Mouse (Mus musculus) liver, adult (tissue): Measurements from ENCODE around the gene Gm35549.

ENCODE experiments used
- GATA4 ChIP-seq: IDR thresholded peaks from 2 replicates; pipeline ENCODE4 v1.6.1; 2014; ENCODE audit warnings: mild to moderate bottlenecking, low read length; ENCODE audit not compliant: insufficient replicate concordance

Gene Gm35549

GRCm38 (mm10) chr9:122843760-122844159 lies at the start of gene Gm35549:
TSS of gene Gm35549 (minus strand) at chr9:122844035.
- TF ChIP-seq GATA4: no peak

GRCm38 (mm10) chr9:122886372-122887179 lies 42.7 kb upstream of the Gm35549 start:
- TF ChIP-seq GATA4: no peak

DNA sequence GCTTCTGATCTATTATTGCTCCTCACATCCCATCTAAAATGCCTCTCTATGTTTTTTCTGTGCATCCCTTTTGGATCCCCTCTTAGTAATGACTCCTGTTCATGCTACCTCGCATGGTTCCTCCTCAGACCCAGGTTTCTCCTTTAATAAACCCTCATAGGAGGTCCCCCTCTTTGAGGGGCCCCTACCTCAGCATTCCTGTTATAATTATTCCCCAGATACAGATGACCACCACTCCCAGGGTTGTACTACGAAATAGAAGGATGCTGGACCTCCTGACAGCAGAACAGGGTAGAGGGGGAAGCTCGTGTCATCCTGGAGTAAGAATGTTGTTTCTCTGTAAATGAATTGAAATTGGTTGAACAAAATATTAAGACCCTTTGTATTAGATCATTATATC lies 41.5 kb upstream of the Gm35549 start, which contains the start of gene Zkscan7:
Gene Zkscan7 (plus strand): TSS at position 301 of the 400 bp plus-strand sequence.
- no peak for TF ChIP-seq GATA4

- TF ChIP-seq GATA4: no peak
These were observed 31.3 kb upstream of the Gm35549 start for GRCm38 (mm10) chr9:122875145-122875544.

GRCm38 (mm10) chr9:122874653-122875052 lies 30.8 kb upstream of the Gm35549 start:
- no peak for TF ChIP-seq GATA4

GRCm38 (mm10) chr9:122872595-122872994 lies 28.8 kb upstream of the Gm35549 start:
- no peak for TF ChIP-seq GATA4

DNA sequence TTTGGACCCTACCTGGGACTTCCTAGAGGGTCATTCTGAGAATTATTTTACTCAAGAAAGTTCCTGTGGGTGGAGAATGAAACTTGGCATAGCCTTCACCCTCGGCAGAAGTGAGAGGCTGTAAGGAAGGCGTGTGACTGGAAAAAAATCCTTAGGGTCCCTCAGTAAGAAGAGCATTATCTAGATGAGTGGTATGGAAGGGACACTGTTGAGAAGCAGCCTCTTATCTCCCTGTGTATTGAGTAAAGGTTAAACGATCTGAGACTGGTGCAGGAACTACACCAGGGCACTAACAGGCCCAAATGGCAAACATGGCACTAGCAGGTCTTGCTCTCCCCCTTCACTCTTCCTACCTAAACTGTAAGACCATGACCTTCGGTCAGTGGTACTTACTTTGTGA lies 22.4 kb upstream of the Gm35549 start:
- TF ChIP-seq GATA4: no peak

- TF ChIP-seq GATA4: no peak; the same call in 1 of the 2 replicates
These were observed 21.9 kb upstream of the Gm35549 start, which contains the start of gene Zfp445 for GRCm38 (mm10) chr9:122865697-122866166. TSS of gene Zfp445 (minus strand) at chr9:122866006.

GRCm38 (mm10) chr9:122864848-122865247 lies 21.0 kb upstream of the Gm35549 start:
- no peak for TF ChIP-seq GATA4

DNA sequence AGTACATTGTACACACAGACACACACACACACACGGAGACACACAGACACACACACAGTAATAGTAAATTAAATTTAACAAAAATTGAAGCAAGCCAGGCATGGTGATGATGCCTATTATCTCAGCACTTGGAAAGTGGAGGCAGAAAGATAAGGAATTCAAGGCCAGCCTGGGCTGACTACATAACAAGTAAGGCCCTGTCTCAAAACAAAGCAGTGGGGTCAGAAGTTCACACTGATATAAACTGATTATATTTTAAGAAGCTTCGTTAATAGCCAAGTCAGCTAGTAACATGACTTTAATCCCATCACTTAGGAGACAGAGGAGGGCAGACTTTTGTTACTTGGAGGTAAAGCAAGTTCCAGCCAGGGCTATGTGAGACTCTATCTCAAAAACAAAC lies 19.9 kb upstream of the Gm35549 start:
- TF ChIP-seq GATA4: peak; percentile 75; the same call in 1 of the 2 replicates

DNA sequence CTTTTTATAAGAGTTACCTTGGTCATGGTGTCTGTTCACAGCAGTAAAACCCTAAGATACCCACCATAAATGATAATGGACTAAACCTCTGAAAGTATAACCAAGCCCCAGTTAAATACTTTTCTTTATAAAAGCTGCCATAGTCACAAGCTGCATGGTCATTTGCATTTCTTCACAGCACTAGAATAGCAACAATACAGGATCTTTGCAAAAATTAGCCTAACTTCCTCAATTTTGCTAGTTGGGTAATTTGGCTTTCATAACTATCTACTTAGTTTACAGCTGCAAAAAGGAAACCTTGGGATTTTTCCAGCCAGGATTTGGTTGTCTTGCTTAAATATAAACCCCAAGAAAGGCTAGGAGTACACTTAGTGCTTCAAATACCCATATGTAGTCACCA lies 16.9 kb upstream of the Gm35549 start:
- TF ChIP-seq GATA4: no peak

DNA sequence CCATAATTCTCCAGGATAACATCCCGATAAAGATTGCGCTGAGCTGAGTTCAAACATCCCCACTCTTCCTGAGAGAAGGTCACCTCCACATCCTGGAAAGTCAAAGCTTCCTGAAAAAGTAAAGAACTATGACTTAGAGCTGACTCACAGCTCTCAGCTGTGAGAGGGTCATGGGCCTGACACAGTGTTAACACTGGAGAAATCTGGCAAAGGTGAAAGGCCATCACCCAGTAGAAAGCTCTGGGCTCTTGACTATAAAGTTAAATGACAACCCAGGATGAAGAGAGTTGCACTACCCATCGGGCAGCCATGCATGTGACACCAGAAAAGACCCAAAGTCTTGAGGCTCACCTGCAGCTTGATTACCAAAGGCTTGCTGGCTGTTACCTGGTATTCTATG lies 12.9 kb upstream of the Gm35549 start:
- TF ChIP-seq GATA4: no peak

DNA sequence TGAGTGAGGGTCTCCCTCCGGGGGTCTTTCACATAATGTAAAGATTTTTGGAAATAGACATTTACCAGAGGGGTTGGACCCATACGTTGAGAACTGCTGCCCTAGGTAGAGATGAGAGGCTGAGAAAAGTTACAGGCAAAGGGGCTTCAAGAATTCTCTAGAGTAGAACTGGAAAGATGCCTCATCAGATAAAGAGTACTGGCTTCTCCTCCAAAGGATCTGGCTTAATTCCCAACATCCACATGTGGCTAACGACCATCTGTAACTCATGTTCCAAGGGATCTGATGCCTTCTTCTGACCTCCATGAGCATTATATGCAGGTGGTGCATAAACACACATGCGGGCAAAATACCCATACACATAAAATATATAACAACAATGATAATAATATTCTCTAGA lies 11.8 kb upstream of the Gm35549 start:
- TF ChIP-seq GATA4: peak; percentile 63; the same call in 1 of the 2 replicates

DNA sequence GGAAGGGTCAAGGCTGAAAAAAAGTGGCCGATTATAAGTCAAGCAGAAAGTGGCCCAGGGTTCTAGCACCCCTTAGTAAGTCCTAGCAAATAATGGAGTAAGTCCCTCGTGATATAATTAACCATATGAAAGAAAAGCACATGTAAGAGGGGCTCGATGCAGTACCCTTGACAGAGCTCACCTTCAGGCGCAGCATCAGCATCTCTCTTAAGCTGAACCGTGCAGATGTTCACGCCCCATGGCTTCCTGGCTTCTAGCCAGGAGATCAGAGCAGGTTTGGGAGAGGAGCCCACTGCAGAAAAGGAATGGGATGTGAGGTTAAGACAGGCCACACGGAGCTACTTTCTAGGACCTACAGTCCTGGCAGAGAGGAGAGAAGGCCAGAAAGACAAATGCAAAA lies 10.7 kb upstream of the Gm35549 start:
- no peak for TF ChIP-seq GATA4

DNA sequence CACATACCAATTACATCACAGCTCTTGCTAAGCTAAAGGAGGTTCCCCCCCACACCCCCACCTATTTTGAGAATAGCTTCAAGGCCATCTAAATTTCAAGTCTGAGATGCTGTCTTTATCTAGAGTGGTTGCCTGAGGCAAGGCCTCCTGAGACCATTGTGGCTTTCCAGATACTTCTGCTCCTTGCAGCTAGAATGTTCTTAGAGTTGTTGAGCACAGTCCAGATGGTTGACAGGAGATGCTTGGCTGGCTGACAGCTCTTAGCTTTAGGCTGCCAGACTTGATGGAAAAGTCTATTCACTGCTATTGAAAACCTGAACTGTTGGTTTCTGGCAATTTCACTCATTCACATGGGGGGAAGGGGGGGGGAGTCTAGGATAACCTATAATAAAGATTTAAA lies 2.3 kb upstream of the Gm35549 start:
- no peak for TF ChIP-seq GATA4

GRCm38 (mm10) chr9:122845621-122846020 lies 1.8 kb upstream of the Gm35549 start:
- TF ChIP-seq GATA4: peak; percentile 98

DNA sequence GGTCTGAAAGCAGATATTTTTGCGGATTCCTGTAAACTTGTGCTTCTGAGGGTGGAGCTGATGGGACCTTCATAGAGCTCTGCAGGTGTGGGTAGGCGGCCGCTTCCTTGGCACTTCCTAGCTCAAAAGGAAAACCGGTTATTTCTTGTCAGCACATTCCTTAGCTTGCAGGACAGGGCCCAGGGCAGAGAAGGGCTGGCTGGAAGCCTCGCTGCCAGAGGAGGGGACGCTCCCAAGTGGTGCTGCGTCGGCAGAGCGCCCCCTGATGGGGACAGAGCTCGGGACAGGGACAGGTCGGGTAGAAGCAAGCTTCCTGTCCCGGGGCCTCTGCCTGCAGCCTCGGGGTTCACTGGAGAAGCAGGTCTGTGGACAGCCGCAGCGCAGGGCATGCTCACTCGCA lies 6.2 kb downstream of the Gm35549 start:
- no peak for TF ChIP-seq GATA4

GRCm38 (mm10) chr9:122837216-122837615 lies 6.6 kb downstream of the Gm35549 start:
- no peak for TF ChIP-seq GATA4
